Mouse (Mus musculus) heart, postnatal 0 days (tissue): ENCODE data around the gene Slc9a3r1.

Experiments used
- CTCF ChIP-seq: IDR thresholded peaks from 2 replicates; pipeline ENCODE4 v1.5.1; 2016; ENCODE audit warnings: antibody characterized with exemption, control low read depth, low read depth
- EP300 ChIP-seq: IDR thresholded peaks from 2 replicates; pipeline ENCODE4 v1.6.1; 2016; ENCODE audit warnings: antibody characterized with exemption, low read depth

DNA sequence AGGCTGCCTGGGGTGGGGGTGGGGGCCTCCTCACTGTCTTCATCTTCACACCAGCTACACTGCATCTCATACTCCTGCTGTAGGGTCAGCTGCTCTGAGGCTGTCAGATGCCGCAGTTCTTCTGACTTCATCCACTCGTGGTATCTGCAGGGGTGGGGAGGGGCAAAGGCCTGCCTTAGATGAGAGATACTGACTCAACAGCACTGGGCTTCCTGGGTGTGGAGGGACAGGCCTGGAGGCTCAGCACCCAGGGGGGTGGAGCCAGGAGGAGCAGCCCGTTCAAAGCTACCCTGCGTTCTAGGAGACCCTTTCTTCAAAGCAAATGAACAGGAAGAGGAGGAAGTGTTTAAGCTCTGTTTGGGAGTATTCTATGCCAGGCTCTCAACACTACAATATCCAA, 21.8 kb downstream of the Slc9a3r1 start:
- TF ChIP-seq CTCF = no peak
- no peak for TF ChIP-seq EP300
